Mouse (Mus musculus): ENCODE results near the gene Nf1. TPM values are rescaled to one million over a fixed set of nuclear protein-coding genes. Genes with fewer than 3 reads are reported as not detected.

Gene Nf1
- total RNA-seq, 2 experiments from 2014 or later: 9.9 to 18.7 TPM

GRCm38 (mm10) chr11:79327106-79327505, 12.4 kb upstream of the Nf1 start:
- no peak for ATAC-seq (ENCODE audit: poor library complexity, severe bottlenecking)

GRCm38 (mm10) chr11:79328060-79328459, 11.4 kb upstream of the Nf1 start:
- ATAC-seq (ENCODE audit: poor library complexity, severe bottlenecking): 0 out of 2 replicates have a peak, but pooled peaks have one; percentile 35

- no peak for ATAC-seq (ENCODE audit: poor library complexity, severe bottlenecking)
Measured at GRCm38 (mm10) chr11:79329585-79329984, 9.9 kb upstream of the Nf1 start.

- no peak for ATAC-seq (ENCODE audit: poor library complexity, severe bottlenecking)
Measured at GRCm38 (mm10) chr11:79335077-79335476, 4.4 kb upstream of the Nf1 start.

- ATAC-seq (ENCODE audit: poor library complexity, severe bottlenecking): no peak
Measured at GRCm38 (mm10) chr11:79336722-79337267, 2.7 kb upstream of the Nf1 start.

GRCm38 (mm10) chr11:79338621-79339020, 872 bp upstream of the Nf1 start:
- no peak for ATAC-seq (ENCODE audit: poor library complexity, severe bottlenecking)

GRCm38 (mm10) chr11:79339808-79340781, 602 bp downstream of the Nf1 start:
- ATAC-seq (ENCODE audit: poor library complexity, severe bottlenecking): peak; percentile 24; the same call in 1 of the 2 replicates

- no peak for ATAC-seq (ENCODE audit: poor library complexity, severe bottlenecking)
Measured at GRCm38 (mm10) chr11:79356995-79357394, 17.5 kb downstream of the Nf1 start.

- no peak for ATAC-seq (ENCODE audit: poor library complexity, severe bottlenecking)
Measured at GRCm38 (mm10) chr11:79357397-79357796, 17.9 kb downstream of the Nf1 start.

GRCm38 (mm10) chr11:79364956-79365355, 25.5 kb downstream of the Nf1 start:
- no peak for ATAC-seq (ENCODE audit: poor library complexity, severe bottlenecking)

GRCm38 (mm10) chr11:79366284-79366683, 26.8 kb downstream of the Nf1 start:
- ATAC-seq (ENCODE audit: poor library complexity, severe bottlenecking): no peak

- ATAC-seq (ENCODE audit: poor library complexity, severe bottlenecking): no peak
Measured at GRCm38 (mm10) chr11:79373031-79373430, 33.5 kb downstream of the Nf1 start.

GRCm38 (mm10) chr11:79398336-79398735, 58.8 kb downstream of the Nf1 start:
- ATAC-seq (ENCODE audit: poor library complexity, severe bottlenecking): peak; percentile 87

- no peak for ATAC-seq (ENCODE audit: poor library complexity, severe bottlenecking)
Measured at GRCm38 (mm10) chr11:79403625-79404319, 64.3 kb downstream of the Nf1 start.

GRCm38 (mm10) chr11:79413761-79414513, 74.4 kb downstream of the Nf1 start:
- no peak for ATAC-seq (ENCODE audit: poor library complexity, severe bottlenecking)

- no peak for ATAC-seq (ENCODE audit: poor library complexity, severe bottlenecking)
Measured at GRCm38 (mm10) chr11:79422496-79422895, 83.0 kb downstream of the Nf1 start.

GRCm38 (mm10) chr11:79426571-79426970, 87.1 kb downstream of the Nf1 start:
- no peak for ATAC-seq (ENCODE audit: poor library complexity, severe bottlenecking)

GRCm38 (mm10) chr11:79427638-79428037, 88.1 kb downstream of the Nf1 start:
- 0 out of 2 replicates have a peak, but pooled peaks have one; percentile 35 for ATAC-seq (ENCODE audit: poor library complexity, severe bottlenecking)

GRCm38 (mm10) chr11:79435252-79435651, 95.8 kb downstream of the Nf1 start:
- ATAC-seq (ENCODE audit: poor library complexity, severe bottlenecking): no peak

- ATAC-seq (ENCODE audit: poor library complexity, severe bottlenecking): no peak
Measured at GRCm38 (mm10) chr11:79448361-79448760, 108.9 kb downstream of the Nf1 start.

- ATAC-seq (ENCODE audit: poor library complexity, severe bottlenecking): no peak
Measured at GRCm38 (mm10) chr11:79452966-79453365, 113.5 kb downstream of the Nf1 start.
